Mouse (Mus musculus): ENCODE measurements around the gene Fto. TPM values are rescaled to one million over a fixed set of nuclear protein-coding genes. Genes with fewer than 3 reads are reported as not detected.

The Fto gene
- total and polyA plus RNA-seq, 2 experiments from 2014 or later, result 86.8 to 122 TPM

DNA sequence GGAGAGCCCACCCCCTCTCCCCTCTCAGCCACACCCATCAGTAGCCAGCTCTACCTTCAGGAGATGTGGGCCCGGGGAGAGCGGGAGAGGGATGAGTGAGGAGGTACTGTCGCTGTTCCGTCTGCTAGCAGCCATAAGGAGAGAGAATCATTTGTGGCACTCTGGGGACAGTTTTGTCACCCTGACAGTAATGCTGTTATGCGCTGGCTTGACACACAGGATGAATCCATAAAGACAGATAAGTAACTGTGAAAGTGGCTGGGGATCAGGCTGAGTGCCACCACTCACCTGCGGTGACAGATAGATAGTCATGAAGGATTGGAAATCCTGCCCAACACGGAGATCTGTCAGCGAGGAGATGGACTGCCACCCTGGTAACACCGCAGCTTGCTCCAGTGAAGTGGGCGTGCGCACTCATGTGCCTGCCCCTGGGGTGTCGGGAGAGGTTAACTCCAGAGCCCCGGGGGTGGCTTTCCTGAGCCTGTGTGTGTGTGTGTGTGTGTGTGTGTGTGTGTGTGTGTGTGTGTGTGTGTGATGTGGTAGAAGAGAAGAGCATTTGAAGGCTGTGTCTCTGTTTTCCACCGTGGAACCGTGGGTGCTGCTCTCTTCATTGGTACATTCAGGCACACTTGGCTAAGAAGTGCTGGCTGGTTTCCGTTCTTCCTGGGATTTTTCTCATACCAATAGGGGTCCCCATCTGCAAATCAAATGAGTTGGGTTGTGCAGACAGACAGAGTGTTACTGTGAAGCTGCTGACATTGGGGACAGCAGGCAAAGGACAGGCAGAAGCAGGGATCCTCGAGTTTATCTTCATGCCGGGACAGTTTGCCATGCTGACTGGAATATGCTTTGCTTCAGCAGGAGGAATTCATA is 312.6 kb downstream of the Fto start:
- Histone ChIP-seq H3K4me1 (ENCODE audit: insufficient read depth) (peaks cover 19% of the 10 kb centered on the region; the same call in 1 of the 2 replicates), H3K9ac (no peak overlapping the region), H3K36me3 (ENCODE audit: insufficient read depth) (no peaks in the 10 kb centered on the region), H3K4me2 (ENCODE audit: low read depth) (no peak overlapping the region), H3K27ac (ENCODE audit: low read depth, low read length) (no peak overlapping the region), H3K9me3 (ENCODE audit: low read length) (no peaks in the 10 kb centered on the region), H3K4me3 (ENCODE audit: low read depth, low read length) (no peak overlapping the region), H3K27me3 (ENCODE audit: insufficient read depth, low read length) (no peaks in the 10 kb centered on the region)
- ATAC-seq (peak; percentile 35), DNase-seq (no peak)
- peak; percentile 40 for TF ChIP-seq CTCF (IDR thresholded peaks at IDR 0.05; ENCODE audit: low read depth)
- WGBS, result 47% methylated on average over 18 of the region's 18 CpGs

DNA sequence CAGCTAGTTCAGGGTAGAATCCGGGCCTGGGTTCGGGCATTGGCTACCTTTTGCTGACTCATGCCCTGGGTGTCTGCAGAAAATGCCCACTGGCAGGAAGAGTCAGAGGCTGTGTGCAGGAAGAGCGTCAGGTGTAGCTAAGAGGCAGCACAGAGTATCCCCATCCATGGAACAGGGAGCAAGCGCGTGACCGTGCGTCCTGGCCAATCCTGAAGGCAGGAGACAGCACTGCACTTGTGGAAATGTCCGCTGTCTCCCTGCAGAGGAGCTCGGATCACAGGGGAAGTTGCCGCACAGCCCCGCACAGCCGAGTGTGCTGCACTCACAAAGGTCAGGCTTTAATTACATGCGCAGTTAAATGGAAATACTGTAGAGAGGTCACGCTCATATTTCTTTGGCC is 316.3 kb downstream of the Fto start:
- no peak for DNase-seq
- ATAC-seq, result peak; percentile 23; the same call in 1 of the 2 replicates
- 35% methylated on average over 14 of the region's 14 CpGs for WGBS

DNA sequence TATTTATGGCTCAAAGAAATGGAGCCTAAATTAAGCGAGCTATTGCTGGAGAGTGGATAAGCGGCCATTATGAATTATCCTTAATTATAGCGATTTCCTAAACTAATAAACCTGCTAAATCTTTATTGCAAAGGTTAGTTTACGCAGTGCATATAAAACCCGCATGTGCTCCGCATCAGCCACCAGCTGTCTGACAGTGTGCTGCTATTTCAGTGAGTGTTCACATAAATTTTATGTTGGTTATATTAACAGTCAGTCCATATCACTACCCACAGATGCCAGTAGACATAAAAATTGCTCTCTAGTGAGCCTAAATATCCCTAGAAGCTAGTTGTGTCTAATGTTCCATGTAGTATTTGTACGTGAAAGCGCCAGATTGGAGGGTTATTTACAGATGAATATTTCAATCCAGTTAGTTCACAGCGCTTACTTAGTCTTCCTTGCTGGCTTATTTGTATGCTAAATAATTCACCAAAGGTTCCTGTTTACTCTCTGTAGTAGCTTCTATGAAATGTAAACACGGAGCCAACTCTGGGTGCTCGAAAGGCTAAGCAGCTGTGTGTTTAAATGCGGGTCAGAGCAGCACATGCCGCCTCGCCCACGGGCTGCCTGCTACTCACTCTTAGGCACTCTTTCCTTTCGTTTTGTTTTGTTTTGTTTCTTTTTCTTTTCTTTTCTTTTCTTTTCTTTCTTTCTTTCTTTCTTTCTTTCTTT is 317.2 kb downstream of the Fto start:
- Histone ChIP-seq H3K36me3 (ENCODE audit: insufficient read depth) (no peaks in the 10 kb centered on the region), H3K4me1 (ENCODE audit: insufficient read depth) (peaks cover 14% of the 10 kb centered on the region; the same call in 1 of the 2 replicates), H3K9ac (no peak overlapping the region), H3K4me2 (ENCODE audit: low read depth) (no peak overlapping the region; the same call in 1 of the 2 replicates), H3K27ac (ENCODE audit: low read depth, low read length) (no peak overlapping the region), H3K4me3 (ENCODE audit: low read depth, low read length) (no peak overlapping the region), H3K9me3 (ENCODE audit: low read length) (no peaks in the 10 kb centered on the region), H3K27me3 (ENCODE audit: insufficient read depth, low read length) (no peaks in the 10 kb centered on the region)
- ATAC-seq (peak; percentile 42; the same call in 1 of the 2 replicates), DNase-seq (no peak)
- no peak for TF ChIP-seq CTCF (IDR thresholded peaks at IDR 0.05; ENCODE audit: low read depth)
- 43% methylated on average over 16 of the region's 16 CpGs for WGBS

More for the DNA sequence above, 316.3 kb downstream of the Fto start:
- Histone ChIP-seq H3K4me1 (ENCODE audit: insufficient read depth) (peaks cover 19% of the 10 kb centered on the region; the same call in 1 of the 2 replicates), H3K27me3 (ENCODE audit: insufficient read depth, low read length) (no peaks in the 10 kb centered on the region), H3K9ac (no peak overlapping the region), H3K27ac (ENCODE audit: low read depth, low read length) (no peak overlapping the region), H3K4me3 (ENCODE audit: low read depth, low read length) (no peak overlapping the region), H3K36me3 (ENCODE audit: insufficient read depth) (no peaks in the 10 kb centered on the region), H3K4me2 (ENCODE audit: low read depth) (no peak overlapping the region), H3K9me3 (ENCODE audit: low read length) (no peaks in the 10 kb centered on the region)
- no peak for TF ChIP-seq CTCF (IDR thresholded peaks at IDR 0.05; ENCODE audit: low read depth)

DNA sequence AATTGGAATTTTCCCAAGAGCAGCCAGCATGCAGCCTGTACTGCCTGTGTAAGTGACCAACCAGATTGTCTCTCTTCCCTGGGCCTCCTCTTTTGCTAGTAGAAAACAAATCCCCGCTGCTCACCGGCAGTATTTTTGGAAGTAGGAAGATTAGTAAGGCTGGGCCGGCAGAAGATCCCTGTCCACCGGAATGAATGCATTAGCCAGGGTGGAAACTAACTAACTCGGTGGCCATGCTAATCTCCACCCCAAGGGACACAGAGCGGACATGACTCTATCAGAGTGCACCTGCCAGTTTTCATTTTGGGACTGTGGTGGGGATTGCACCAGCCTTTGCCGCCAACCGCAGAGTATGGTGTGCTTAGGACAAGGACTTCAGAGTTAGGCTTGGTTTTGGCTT is 319.1 kb downstream of the Fto start:
- Histone ChIP-seq H3K27me3 (ENCODE audit: insufficient read depth, low read length) (no peaks in the 10 kb centered on the region), H3K9me3 (ENCODE audit: low read length) (no peaks in the 10 kb centered on the region), H3K4me2 (ENCODE audit: low read depth) (no peak overlapping the region), H3K27ac (ENCODE audit: low read depth, low read length) (no peak overlapping the region), H3K36me3 (ENCODE audit: insufficient read depth) (no peaks in the 10 kb centered on the region), H3K9ac (no peak overlapping the region), H3K4me3 (ENCODE audit: low read depth, low read length) (no peak overlapping the region), H3K4me1 (ENCODE audit: insufficient read depth) (peaks cover 11% of the 10 kb centered on the region; the same call in 1 of the 2 replicates)
- DNase-seq (no peak), ATAC-seq (no peak)
- TF ChIP-seq CTCF (IDR thresholded peaks at IDR 0.05; ENCODE audit: low read depth), result no peak
- WGBS, result 86% methylated on average over 8 of the region's 8 CpGs

DNA sequence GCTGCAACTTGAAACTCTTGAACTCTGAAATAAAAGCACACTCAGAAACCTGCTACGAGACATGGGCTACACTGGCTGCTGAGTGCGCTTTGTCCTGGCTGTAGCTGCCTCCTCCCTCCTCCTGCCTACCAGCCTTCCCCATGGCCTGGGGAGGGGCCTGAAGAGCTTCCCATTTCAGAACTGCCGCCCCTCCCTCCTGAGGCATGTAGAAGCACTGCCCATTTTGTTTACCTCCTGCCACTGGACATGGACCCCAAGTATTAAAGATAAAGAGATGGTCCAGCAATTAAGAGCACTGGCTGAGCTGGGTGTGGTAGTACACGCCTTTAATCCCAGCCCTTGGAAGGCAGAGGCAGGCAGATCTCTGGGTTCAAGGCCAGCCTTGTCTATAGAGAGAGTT is 322.1 kb downstream of the Fto start:
- DNase-seq, result no peak
- TF ChIP-seq CTCF (IDR thresholded peaks at IDR 0.05; ENCODE audit: low read depth), result no peak
- peaks cover 3% of the 10 kb centered on the region; the same call in 1 of the 2 replicates for H3K4me1 ChIP-seq (ENCODE audit: insufficient read depth)
- no peak overlapping the region for H3K9ac ChIP-seq
- no peaks in the 10 kb centered on the region for H3K27me3 ChIP-seq (ENCODE audit: insufficient read depth, low read length)
- H3K9me3 ChIP-seq (ENCODE audit: low read length), result no peaks in the 10 kb centered on the region
- H3K36me3 ChIP-seq (ENCODE audit: insufficient read depth), result no peaks in the 10 kb centered on the region
- 94% methylated on average over 4 of the region's 4 CpGs for WGBS
- H3K4me3 ChIP-seq (ENCODE audit: low read depth, low read length), result no peak overlapping the region
- H3K4me2 ChIP-seq (ENCODE audit: low read depth), result no peak overlapping the region
- ATAC-seq, result no peak
- no peak overlapping the region for H3K27ac ChIP-seq (ENCODE audit: low read depth, low read length)

DNA sequence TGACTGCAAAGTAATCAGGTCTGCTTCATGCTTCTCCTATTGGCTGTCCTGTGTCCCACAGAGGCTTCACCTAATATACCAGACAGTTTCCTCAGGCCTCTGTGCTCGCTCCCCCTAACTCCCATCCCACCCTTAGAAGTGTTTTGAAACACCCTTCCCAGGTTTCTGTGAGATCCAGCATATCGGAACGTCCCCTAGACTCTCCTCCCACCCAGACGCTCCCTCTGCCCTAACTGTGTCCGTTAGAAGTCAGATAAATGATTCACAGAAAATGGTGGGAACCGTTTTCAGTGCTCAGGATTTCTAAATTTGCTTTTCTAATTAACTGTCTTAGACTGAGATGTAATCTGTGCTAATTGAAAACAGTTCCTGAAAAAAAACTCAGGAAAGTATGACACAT is 323.6 kb downstream of the Fto start:
- ATAC-seq, result no peak
- 75% methylated on average over 6 of the region's 6 CpGs for WGBS

DNA sequence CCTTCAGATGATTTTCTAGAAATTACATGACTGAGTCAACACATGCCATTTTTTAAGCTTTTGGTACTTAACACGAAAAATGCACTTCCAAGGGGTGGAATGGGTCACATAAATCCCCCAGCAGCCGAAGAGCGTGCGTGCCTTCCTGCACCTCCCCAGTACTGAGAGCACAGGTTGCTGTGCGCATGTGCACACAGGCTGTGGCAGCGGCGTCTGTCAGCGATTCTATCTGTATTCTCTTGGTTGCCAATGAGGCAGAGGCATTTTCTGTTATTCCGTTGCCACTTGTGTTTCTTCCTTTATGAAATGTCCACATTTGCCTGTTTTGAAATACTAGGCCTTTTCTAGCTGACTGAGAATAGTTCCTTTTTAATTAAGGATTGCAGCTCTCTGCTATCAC is 324.4 kb downstream of the Fto start:
- WGBS, result 72% methylated on average over 9 of the region's 9 CpGs
- no peak for TF ChIP-seq CTCF (IDR thresholded peaks at IDR 0.05; ENCODE audit: low read depth)
- peak; percentile 50 for DNase-seq

More for the DNA sequence above, 323.6 kb downstream of the Fto start:
- no peak for TF ChIP-seq CTCF (IDR thresholded peaks at IDR 0.05; ENCODE audit: low read depth)
- Histone ChIP-seq H3K4me1 (ENCODE audit: insufficient read depth) (no peaks in the 10 kb centered on the region), H3K4me2 (ENCODE audit: low read depth) (no peak overlapping the region), H3K27ac (ENCODE audit: low read depth, low read length) (no peak overlapping the region), H3K9ac (no peak overlapping the region), H3K9me3 (ENCODE audit: low read length) (no peaks in the 10 kb centered on the region), H3K36me3 (ENCODE audit: insufficient read depth) (no peaks in the 10 kb centered on the region), H3K4me3 (ENCODE audit: low read depth, low read length) (no peak overlapping the region), H3K27me3 (ENCODE audit: insufficient read depth, low read length) (no peaks in the 10 kb centered on the region)
- no peak for DNase-seq

More for the DNA sequence above, 324.4 kb downstream of the Fto start:
- Histone ChIP-seq H3K9me3 (ENCODE audit: low read length) (no peaks in the 10 kb centered on the region), H3K4me1 (ENCODE audit: insufficient read depth) (no peaks in the 10 kb centered on the region), H3K27me3 (ENCODE audit: insufficient read depth, low read length) (no peaks in the 10 kb centered on the region), H3K4me2 (ENCODE audit: low read depth) (no peak overlapping the region), H3K27ac (ENCODE audit: low read depth, low read length) (no peak overlapping the region), H3K36me3 (ENCODE audit: insufficient read depth) (no peaks in the 10 kb centered on the region), H3K4me3 (ENCODE audit: low read depth, low read length) (no peak overlapping the region), H3K9ac (no peak overlapping the region)
- no peak for ATAC-seq
